Mouse (Mus musculus): ENCODE data around the gene Dido1. TPM values are rescaled to one million over a fixed set of nuclear protein-coding genes. Genes with fewer than 3 reads are reported as not detected.

The Dido1 gene
- polyA plus RNA-seq, 1 experiment from 2014 or later, result 31.9 TPM

GRCm38 (mm10) chr2:180657394-180658013 lies 52.3 kb downstream of the Dido1 start:
- no peaks in the 10 kb centered on the region for H3K27me3 ChIP-seq (ENCODE audit: insufficient read depth, poor library complexity, severe bottlenecking)
- WGBS, result 66% methylated on average over 4 of the region's 4 CpGs
- H3K36me3 ChIP-seq, result peaks cover 29% of the 10 kb centered on the region
- H3K4me3 ChIP-seq, result no peak overlapping the region
- no peak overlapping the region for H3K27ac ChIP-seq
- peak; percentile 76 for DNase-seq (ENCODE audit: low spot score)
- H3K9me3 ChIP-seq, result no peaks in the 10 kb centered on the region
- peaks cover 30% of the 10 kb centered on the region for H3K4me1 ChIP-seq (replicated peaks)

GRCm38 (mm10) chr2:180655150-180655549 lies 54.6 kb downstream of the Dido1 start:
- Histone ChIP-seq H3K9me3 (no peaks in the 10 kb centered on the region), H3K27ac (peak overlapping the region; percentile 74), H3K4me1 (replicated peaks) (peaks cover 27% of the 10 kb centered on the region), H3K4me3 (no peak overlapping the region), H3K36me3 (peaks cover 5% of the 10 kb centered on the region), H3K27me3 (ENCODE audit: insufficient read depth, poor library complexity, severe bottlenecking) (no peaks in the 10 kb centered on the region)
- WGBS, result 50% methylated on average over 6 of the region's 6 CpGs
- DNase-seq (ENCODE audit: low spot score), result no peak

DNA sequence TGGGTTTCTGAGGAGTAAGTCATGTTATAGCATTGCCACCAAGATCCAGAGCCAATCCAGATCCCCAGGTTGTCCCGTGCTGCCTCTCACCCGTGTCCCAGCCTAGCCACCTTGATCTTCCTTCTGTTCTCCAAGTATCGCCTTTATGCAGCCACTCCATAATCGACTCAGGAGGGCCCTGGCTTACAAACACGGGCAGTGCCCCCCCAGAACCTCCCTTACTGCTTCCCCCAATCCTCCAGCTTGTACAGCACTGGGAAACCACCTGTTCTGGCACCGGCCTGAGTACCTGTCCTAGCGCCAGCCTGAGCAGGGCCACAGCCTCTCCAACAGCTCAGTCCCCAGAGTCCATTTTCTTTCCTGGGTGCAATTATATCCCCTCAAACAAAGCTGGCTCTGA lies 55.1 kb downstream of the Dido1 start:
- H3K27ac ChIP-seq, result peak overlapping the region; percentile 74
- no peaks in the 10 kb centered on the region for H3K27me3 ChIP-seq (ENCODE audit: insufficient read depth, poor library complexity, severe bottlenecking)

DNA sequence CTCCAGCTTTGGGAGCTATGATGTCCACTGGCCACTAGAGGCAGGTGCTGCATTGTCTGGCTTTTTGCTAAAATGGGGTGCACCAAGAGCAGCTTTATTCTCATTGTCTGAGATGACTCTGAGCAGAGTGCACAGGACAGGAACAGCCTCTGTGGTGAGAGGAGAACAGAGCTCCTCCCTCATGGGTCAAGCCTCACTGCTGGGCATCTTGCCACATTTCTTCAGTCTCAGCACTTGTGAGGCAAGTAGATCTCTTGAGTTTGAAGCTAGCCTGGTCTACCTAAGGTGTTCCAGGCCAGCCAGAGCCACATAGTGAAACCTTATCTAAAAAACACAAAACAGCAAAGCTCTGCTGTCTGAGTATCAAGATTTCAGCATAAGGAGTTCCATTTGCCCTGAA lies 63.0 kb downstream of the Dido1 start:
- Histone ChIP-seq H3K27ac (no peak overlapping the region), H3K9me3 (peaks cover 18% of the 10 kb centered on the region), H3K4me3 (no peak overlapping the region), H3K4me1 (replicated peaks) (peaks cover 4% of the 10 kb centered on the region), H3K36me3 (no peaks in the 10 kb centered on the region), H3K27me3 (ENCODE audit: insufficient read depth, poor library complexity, severe bottlenecking) (peaks cover 28% of the 10 kb centered on the region)
- DNase-seq (ENCODE audit: low spot score), result no peak

More for the DNA sequence above, 55.1 kb downstream of the Dido1 start:
- Histone ChIP-seq H3K9me3 (no peaks in the 10 kb centered on the region), H3K4me3 (no peak overlapping the region), H3K36me3 (0 out of 2 replicates have a peak, but pooled peaks cover under 1% of the 10 kb centered on the region), H3K4me1 (replicated peaks) (peaks cover 22% of the 10 kb centered on the region)
- no peak for DNase-seq (ENCODE audit: low spot score)
- 79% methylated on average over 7 of the region's 7 CpGs for WGBS

GRCm38 (mm10) chr2:180643626-180644025 lies 66.2 kb downstream of the Dido1 start:
- no peaks in the 10 kb centered on the region for H3K36me3 ChIP-seq
- H3K4me1 ChIP-seq (replicated peaks), result peaks cover 8% of the 10 kb centered on the region
- no peak overlapping the region for H3K4me3 ChIP-seq
- peaks cover 18% of the 10 kb centered on the region for H3K9me3 ChIP-seq
- no peak for DNase-seq (ENCODE audit: low spot score)
- peaks cover 55% of the 10 kb centered on the region for H3K27me3 ChIP-seq (ENCODE audit: insufficient read depth, poor library complexity, severe bottlenecking)
- H3K27ac ChIP-seq, result no peak overlapping the region

- Histone ChIP-seq H3K9me3 (peaks cover 18% of the 10 kb centered on the region), H3K27me3 (ENCODE audit: insufficient read depth, poor library complexity, severe bottlenecking) (peaks cover 55% of the 10 kb centered on the region), H3K4me3 (peak within 1 kb of the TSS; percentile 48), H3K4me1 (replicated peaks) (peaks cover 8% of the 10 kb centered on the region), H3K36me3 (no peaks in the 10 kb centered on the region), H3K27ac (no peak within 1 kb of the TSS)
- WGBS, result 3% methylated on average over 55 of the region's 56 CpGs
- DNase-seq (ENCODE audit: low spot score), result no peak
Measured at GRCm38 (mm10) chr2:180642555-180643260, 67.1 kb downstream of the Dido1 start, which contains the start of gene Tcfl5. TSS of gene Tcfl5 (minus strand) at chr2:180642708.

- 3% methylated on average over 112 of the region's 112 CpGs for WGBS
- H3K27me3 ChIP-seq (ENCODE audit: insufficient read depth, poor library complexity, severe bottlenecking), result peaks cover 55% of the 10 kb centered on the region
- peaks cover 8% of the 10 kb centered on the region for H3K4me1 ChIP-seq (replicated peaks)
- H3K4me3 ChIP-seq, result peak overlapping the region; percentile 48
- no peak overlapping the region for H3K27ac ChIP-seq
- no peak for DNase-seq (ENCODE audit: low spot score)
- peaks cover 18% of the 10 kb centered on the region for H3K9me3 ChIP-seq
- no peaks in the 10 kb centered on the region for H3K36me3 ChIP-seq
Measured at GRCm38 (mm10) chr2:180641576-180642554, 67.9 kb downstream of the Dido1 start.

- Histone ChIP-seq H3K27ac (no peak overlapping the region), H3K4me3 (no peak overlapping the region), H3K4me1 (replicated peaks) (no peaks in the 10 kb centered on the region), H3K9me3 (no peaks in the 10 kb centered on the region), H3K27me3 (ENCODE audit: insufficient read depth, poor library complexity, severe bottlenecking) (no peaks in the 10 kb centered on the region), H3K36me3 (no peaks in the 10 kb centered on the region)
- no peak for DNase-seq (ENCODE audit: low spot score)
- WGBS, result 75% methylated on average over 2 of the region's 2 CpGs
Measured at GRCm38 (mm10) chr2:180611882-180612281, 97.9 kb downstream of the Dido1 start.

DNA sequence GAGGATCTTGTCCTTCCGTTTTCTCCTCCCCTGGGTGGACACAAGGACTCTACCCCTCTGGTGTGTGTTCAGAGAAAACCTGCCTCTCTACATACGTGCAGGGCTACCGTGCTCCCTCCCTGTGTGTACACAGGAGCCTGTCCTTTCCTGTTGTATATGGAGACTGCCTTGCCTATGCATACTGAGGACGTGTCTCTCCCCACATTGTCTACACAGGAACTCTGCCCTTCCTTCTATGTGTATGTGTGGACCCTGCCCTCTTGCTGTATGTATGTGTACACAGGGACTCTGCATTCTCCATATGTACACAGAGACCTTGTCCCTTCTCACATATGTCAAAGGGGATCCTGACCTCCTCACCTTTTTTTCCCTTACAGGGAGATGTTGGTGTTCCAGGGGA lies 99.5 kb downstream of the Dido1 start:
- Histone ChIP-seq H3K4me1 (replicated peaks) (0 out of 2 replicates have a peak, but pooled peaks cover 7% of the 10 kb centered on the region), H3K9me3 (no peaks in the 10 kb centered on the region), H3K36me3 (no peaks in the 10 kb centered on the region), H3K4me3 (no peak overlapping the region), H3K27ac (no peak overlapping the region), H3K27me3 (ENCODE audit: insufficient read depth, poor library complexity, severe bottlenecking) (no peaks in the 10 kb centered on the region)
- DNase-seq (ENCODE audit: low spot score), result no peak
- WGBS, result 80% methylated on average over 4 of the region's 4 CpGs

Other genes with a start within 250 kb of the Dido1 start
- gene Ntsr1, start 210.0 kb downstream of the Dido1 start, polyA plus RNA-seq (2016; fragmentation: Nextera tagmentation; extraction: Ambion mirVana), result 0.31 and 0.39 TPM in 2 replicates
- 39.2 and 39.3 TPM in 2 replicates for gene Mrgbp, start 128.7 kb downstream of the Dido1 start, polyA plus RNA-seq (2016; fragmentation: Nextera tagmentation; extraction: Ambion mirVana)
- gene Ogfr, start 120.8 kb downstream of the Dido1 start, polyA plus RNA-seq (2016; fragmentation: Nextera tagmentation; extraction: Ambion mirVana), result 96.4 and 105 TPM in 2 replicates
- 10.2 and 14.3 TPM in 2 replicates for gene Col9a3, start 112.2 kb downstream of the Dido1 start, polyA plus RNA-seq (2016; fragmentation: Nextera tagmentation; extraction: Ambion mirVana)
- gene Tcfl5, start 67.3 kb downstream of the Dido1 start, polyA plus RNA-seq (2016; fragmentation: Nextera tagmentation; extraction: Ambion mirVana), result 0.14 and 0.30 TPM in 2 replicates
- gene Gid8, start 118 bp upstream of the Dido1 start, polyA plus RNA-seq (2016; fragmentation: Nextera tagmentation; extraction: Ambion mirVana), result 50.0 and 50.8 TPM in 2 replicates
- 0.25 and 0.54 TPM in 2 replicates for gene Slc17a9, start 15.3 kb upstream of the Dido1 start, polyA plus RNA-seq (2016; fragmentation: Nextera tagmentation; extraction: Ambion mirVana)
- gene Bhlhe23, start 66.9 kb upstream of the Dido1 start, polyA plus RNA-seq (2016; fragmentation: Nextera tagmentation; extraction: Ambion mirVana), result 5.0 and 6.1 TPM in 2 replicates
- gene Ythdf1, start 210.9 kb upstream of the Dido1 start, polyA plus RNA-seq (2016; fragmentation: Nextera tagmentation; extraction: Ambion mirVana), result 62.0 and 67.1 TPM in 2 replicates
- gene Birc7, start 219.0 kb upstream of the Dido1 start, polyA plus RNA-seq (2016; fragmentation: Nextera tagmentation; extraction: Ambion mirVana), result 0.52 and 1.3 TPM in 2 replicates
- 79.3 and 108 TPM in 2 replicates for gene Nkain4, start 244.7 kb upstream of the Dido1 start, polyA plus RNA-seq (2016; fragmentation: Nextera tagmentation; extraction: Ambion mirVana)